Mouse (Mus musculus): ENCODE measurements around the gene Cdk19.
"Not testable (repeated sequence)": the region's sequence is repeated elsewhere in the genome, so short reads cannot be mapped to it uniquely, and the experiment has no call there.

Gene Cdk19

DNA sequence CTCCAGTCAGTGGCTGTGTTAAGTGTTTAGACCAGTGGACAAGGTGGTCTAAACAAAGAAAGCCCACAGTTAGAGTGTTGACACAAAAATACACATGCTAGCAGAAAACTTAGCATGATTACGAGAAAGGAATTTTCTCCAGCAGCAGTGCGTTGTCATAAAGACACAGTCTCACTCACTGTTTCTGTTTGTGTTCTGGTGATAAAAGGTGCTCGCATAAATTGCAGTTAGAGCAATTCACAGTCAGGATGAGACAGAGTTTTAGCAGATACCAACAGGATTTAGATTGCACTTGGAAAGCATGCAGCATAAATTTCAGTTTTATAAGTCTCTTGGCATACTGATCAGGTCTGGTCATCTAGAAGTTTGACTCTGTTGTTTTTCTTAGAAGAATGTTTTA, 59.5 kb downstream of the Cdk19 start:
- no peak for DNase-seq

DNA sequence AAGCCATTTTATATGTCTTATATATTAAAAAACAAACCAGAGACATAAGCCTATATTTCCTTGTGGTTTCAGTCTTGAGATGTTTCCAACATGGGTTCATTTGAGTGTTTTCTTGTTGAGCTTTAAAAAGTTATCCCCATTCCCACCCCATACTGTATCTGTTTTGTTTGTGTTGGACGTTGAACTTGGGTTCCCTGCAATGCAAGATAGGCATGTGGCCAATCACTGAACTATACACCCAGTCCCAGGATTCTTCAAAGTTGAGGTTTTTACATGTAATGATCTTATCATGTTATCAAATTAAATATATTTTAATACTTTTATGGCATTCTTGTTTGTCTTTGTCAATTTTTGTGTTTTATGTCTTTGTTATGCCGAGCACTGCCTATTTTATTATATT, 60.0 kb downstream of the Cdk19 start:
- DNase-seq: no peak

DNA sequence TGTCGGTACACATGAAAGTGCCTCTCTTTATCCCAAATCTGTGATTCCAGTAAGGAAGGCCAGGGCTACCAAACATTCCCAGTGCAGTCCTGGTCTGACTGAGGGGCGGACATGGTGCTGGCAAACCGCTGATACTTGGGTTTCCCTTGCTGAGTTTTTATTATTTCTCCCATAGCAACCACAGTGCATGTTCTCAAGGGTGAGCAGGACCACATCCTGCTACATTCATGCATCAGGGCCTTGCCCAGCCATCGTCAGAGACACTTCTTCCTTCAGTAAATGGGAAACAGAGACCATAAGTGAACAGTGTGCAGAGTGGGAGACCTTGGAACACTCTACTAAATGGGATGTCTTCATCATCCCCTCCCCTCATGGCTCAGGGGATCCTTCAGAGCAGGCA, 60.9 kb downstream of the Cdk19 start:
- DNase-seq: no peak

DNA sequence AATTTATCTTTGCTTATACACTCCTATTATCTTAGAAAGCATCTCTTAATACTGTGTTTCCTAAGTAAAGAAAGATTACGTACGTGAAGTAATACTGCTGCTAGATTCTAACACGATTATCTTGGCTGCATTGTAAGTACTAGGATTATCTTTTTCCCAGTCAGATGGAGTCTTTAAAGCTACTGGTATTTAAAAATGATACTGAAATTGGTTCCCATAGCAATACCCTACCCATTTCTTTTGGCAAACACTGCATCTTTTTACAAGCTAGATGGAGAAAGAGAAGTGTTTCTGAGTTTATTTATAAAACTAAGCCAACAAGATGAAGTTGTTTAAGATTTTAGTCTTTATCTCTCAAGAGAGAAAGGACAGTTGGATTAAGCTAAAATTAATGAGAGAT, 67.3 kb downstream of the Cdk19 start:
- no peak for DNase-seq

DNA sequence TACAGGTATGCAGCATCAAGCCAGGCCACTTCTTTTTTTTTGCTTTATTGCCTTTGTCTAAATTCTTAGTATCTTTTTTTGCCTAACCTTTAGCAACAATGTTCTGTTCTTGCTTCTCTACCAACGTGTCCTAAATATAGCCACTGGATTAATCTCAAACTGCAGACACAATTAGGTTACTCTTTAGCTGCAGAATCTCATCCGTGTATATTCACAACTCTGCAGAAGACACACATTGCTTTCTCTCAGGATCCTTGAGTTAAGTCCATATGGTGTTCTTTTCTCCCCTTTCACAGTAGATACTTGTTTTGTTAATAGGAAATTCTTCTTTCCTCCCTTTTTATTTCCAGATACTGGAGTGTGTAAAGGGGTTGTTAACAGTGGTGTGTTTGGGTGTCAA, 70.0 kb downstream of the Cdk19 start:
- no peak for DNase-seq

DNA sequence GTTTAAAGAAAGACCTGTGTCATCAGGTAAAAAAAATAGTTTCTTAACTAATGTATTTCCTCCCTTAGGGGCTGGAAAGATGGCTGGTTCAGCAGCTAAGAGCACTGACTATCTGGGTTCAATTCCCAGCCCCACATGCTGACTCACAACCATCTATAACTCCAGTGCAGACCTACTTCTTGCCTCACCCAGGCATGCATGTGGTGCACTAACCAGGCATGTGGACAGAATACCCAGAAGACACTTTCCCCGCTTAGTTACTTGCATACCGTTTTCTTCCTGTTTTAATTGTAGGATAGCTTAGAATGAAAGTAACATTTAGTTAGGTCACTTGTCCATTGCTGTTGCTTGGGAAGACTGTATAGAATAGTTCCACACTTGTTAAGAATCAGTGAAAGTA, 72.0 kb downstream of the Cdk19 start:
- DNase-seq: no peak

DNA sequence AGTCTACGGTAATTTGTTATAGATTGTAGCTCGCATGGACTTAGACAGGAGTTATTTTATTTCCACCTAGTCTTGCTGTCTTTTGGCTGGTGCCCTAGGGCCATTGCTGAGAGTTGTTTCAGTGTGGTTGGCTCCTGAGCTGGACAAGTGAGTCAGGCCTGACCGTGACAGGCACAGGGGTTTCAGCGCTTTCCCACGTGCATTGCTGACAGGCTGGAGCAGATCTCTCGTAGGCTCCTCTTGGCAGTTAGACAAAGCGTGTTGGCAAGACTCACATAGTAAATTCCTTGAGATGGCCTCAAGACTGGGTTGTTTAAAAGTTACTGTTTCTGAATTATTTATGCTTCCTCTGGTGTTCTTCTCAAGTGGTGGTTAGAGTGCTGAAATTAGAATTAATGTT, 77.6 kb downstream of the Cdk19 start:
- peak; percentile 40 for DNase-seq

DNA sequence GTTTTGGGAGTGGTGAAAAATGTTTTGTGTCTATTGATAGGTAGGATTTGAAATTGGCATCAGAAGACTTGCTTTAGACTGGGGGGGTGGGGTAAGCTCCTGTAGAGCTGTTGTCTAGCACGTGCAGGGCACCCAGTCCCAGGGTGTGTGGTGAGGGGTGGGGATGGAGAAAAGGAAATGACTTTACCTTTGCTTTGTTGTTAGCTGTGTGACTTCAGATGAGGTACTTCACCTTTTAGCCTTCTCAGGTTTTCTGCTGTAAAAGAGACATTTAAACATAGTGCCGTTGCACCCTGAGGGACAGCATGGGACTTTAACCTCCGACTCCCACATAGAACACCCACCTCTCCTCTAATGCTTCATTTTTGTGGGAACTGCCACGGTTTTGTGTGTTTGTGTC, 80.5 kb downstream of the Cdk19 start:
- DNase-seq: no peak

DNA sequence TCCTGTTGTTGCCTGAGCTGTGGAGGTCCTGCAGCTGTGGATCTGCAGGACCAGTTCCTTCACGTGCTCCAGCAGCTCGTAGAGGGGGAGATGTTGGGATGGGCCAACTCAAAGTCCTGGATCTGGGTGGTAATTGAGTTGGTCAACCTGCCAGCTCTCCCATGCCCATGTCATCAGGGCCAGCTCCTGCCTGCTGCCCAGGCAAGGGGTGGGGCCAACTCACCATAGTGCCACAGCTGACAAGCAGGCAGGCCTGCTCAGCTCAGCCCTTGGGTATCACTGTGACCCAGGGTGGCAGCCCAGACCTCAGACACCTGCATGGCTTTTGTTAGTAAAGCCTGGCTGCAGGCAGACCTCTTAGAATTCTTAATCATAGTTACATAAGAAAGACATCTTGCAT, 81.3 kb downstream of the Cdk19 start:
- DNase-seq: no peak

DNA sequence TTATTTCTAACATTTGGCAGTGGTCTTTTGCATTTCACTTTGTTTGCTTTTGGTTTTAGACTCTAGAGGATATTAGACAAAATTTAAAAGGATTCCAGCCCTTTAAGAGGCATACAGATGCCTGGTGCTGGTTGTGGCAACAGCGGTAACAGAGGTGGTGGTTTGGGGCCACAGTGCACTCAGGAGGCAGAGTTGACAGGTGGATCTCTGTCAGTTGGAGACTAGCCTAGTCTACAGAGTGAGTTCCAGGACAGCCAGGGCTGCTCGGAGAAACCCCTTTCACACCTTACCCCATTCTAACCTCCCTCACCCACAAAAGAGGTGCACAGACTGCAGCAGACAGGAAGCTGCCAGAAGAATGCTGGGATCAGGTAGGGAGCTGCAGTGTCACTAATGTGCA, 82.4 kb downstream of the Cdk19 start:
- DNase-seq: no peak

DNA sequence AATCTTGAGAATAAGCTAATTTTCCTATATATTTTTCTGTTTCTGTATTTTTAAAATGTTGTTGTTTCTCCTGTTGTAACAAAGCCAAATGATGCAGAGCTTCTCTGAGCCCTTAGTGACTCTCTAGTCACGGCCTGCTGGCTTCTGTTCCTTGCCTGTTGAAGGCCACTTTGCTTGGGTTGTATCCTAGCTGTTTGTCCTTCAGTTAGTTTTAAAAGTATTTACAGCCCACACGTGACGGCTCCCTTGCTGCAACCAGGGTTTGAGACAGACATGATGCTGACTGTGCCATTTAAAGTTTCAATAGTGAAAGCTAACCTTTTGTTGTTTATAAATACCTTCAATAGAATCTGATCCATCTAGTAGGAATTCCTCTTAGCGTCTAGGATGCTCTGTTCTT, 83.3 kb downstream of the Cdk19 start:
- no peak for DNase-seq

DNA sequence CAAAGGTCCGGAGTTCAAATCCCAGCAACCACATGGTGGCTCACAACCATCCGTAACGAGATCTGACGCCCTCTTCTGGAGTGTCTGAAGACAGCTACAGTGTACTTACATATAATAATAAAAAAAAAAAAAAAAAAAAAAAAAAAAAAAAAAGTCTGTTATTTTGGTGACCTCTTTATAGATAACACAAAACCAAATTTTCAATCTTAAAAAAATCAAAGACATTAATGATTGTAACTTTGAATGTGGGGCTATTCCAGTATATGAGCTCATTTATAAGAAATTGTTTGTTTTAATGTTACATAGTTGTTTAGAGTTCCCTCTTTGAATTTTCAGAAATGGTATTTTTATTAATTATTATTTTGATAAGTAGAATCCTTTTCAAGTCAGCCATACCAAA, 85.1 kb downstream of the Cdk19 start:
- DNase-seq: not testable (repeated sequence)

DNA sequence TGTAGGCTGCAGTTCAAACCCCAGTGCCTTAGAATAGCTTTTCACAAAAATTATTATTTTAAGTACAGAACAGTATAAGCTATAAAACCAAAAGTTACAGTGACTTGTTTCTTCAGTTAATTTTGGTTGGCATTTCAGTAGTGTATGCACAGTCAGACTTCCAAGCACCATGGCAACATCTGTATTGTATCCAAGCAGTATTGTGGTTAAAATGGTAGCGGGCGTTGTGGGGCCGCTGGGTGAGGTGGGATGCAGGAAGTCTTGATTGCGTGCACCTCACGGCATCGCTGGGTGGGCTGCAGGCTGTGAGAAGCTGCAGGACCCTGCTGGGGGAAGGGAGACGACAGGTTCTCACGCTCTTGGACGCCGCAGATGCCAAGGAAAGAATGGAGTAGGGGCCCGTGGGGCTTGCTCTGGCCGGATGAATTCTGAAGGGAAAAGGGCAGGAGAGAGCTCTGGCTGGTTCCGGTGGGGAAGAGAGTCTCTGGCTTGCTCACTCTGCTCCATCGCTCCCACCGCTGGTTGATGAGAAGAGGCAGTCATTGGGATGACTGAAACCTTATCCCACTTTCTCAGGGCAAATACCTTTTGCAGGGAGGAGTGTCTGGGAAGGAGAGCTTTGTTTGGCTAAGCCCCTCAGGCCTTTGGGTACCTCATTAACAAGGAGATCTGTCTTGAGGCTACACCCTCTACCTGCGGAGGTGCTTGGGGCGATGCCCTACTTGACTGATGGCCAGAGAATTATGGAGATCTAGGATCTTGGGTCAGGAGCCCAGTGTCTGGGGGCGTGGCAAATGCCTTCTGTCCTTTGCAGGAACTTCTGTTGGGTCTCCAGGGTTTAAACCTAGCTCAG, 86.1 kb downstream of the Cdk19 start:
- DNase-seq: no peak

DNA sequence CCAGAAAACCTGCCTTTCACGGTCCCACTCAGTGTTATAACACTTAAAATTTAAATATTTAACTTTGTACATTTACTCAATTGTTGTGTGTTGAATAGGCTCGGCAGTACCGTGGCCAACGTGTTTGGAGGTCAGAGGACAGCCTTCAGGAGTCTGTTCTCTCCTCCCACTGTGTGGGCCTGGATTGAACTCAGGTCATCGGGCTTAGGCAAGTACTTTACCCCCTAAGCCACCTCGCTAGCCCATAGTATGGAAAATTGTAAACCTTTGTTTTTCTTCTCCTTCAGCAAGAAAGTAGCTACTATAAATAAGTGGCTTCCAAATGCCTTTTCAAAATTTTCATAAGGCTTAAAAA, 86.7 kb downstream of the Cdk19 start:
- no peak for DNase-seq

DNA sequence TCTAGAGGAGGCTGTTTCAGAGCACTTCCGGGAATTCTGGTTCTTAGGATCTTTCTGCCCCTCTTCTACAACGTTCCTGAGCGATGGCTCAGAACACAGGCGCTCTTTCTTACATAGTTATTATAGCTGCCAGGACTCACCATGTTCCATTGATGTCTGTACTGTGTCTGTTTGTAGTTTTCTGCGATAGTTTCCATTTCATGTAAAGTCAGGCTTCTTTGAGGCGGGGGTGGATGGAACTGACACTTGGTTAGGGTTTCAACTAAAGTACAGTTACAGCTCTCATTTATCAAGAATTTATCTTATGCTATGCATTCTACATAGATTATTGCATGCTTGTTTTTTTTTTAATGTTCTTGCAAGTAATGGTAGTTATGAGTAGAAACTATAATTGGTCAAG, 89.3 kb downstream of the Cdk19 start:
- no peak for DNase-seq

DNA sequence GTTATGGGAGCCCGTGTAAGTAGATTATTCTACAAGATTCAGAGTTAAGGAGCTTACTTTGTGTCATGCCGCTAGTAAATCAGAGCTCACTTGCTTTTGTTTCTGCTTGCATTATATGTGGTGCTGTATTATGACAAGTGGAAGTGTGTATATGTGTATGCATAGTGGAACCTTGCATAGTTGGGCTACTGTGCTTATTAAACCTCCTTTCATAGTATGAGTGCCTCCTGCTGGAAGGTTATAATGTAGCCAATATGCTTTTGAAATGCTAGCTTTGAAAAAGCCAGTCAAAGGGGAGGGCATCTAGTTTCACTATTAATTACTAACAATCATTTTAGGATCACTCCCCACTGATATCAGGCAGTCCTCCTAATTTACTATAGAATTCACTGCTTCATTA, 89.7 kb downstream of the Cdk19 start:
- no peak for DNase-seq

DNA sequence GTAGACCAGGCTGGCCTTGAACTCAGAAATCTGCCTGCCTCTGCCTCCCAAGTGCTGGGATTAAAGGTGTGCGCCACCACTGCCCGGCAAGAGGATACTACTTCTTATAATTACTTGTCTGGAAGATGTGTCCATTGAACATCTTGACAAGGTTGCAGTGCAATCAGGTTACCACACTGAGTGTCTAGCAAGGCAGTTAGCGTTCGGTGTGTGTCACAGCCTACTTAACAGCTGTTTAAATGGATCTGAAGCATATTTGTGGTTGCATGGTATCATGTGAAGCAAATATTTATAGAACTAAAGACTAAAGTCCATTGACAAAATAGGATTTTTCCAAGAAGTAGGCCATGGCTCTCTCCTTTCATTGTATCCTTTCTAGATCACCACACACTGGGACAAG, 90.8 kb downstream of the Cdk19 start:
- DNase-seq: no peak

DNA sequence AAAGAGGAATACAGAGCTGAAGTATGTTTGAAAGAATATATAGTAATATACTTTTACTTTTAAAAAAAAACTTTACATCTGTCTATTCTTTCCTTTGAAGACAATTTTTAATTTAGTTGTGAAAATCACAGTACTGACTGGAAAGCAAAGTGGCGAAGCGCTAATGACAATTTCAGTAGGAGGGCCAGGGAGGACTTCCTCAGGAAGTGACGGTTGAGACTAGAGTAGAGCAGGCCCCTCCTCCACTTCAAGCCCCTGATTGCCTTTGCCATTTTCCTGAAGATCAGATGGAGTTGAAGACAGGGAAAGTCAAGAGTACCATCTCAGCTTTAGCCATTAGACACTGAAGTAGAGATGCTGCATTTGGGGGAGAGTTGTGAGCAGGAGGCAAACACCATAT, 92.6 kb downstream of the Cdk19 start:
- DNase-seq: no peak

DNA sequence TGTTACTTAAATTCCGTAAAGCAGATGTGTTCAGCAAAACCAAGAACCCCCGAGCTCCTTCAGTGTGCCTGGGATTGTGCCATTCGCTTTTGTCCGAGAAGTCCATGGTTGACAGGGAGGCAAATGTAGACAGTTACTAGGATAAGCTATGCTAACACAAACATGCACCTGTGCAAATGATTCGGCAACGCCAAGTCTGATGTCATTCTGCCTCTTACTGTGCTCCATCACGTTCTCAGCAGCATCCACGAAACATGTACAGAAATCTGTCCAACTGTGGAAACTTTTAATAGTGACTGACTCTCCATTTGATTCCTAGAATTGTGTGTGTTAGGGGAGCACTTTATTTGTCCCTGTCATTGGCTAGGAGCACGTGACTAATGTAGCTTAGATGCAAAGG, 93.0 kb downstream of the Cdk19 start:
- DNase-seq: no peak

DNA sequence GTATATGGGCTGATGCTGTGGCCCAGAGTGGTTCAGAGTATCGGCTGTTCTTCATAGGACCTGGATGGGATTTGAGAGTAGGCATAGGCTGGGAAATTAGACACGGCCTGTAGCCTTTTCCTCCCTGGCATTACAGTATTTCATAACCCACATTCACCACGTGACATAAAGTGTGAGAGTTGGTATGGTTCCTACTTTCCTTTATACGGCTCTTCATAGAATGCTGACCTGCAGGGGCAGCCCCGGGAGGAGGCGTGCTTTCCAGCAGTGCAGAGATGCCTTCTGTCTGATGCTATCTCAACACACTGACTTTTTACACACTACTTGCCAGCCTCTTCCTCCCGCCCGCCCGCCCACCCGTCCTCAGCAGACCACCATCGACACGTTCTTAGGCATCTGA, 96.0 kb downstream of the Cdk19 start:
- no peak for DNase-seq

DNA sequence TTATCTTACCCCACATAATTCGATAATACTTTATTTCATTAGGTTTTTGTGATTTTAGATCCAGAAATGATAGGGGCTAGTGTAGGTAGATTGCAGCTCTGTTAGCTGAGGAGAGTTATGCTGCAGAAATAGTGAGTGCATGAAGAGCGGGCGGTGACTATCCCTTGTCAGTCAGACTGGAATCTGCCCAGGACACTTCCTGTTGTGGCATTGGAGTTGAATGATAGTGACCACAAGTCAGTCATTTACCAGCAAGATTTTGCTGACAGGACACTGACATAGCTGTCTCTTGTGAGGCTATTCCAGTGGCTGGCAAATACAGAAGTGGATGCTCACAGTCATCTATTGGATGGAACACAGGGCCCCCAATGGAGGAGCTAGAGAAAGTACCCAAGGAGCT, 97.8 kb downstream of the Cdk19 start:
- DNase-seq: no peak

DNA sequence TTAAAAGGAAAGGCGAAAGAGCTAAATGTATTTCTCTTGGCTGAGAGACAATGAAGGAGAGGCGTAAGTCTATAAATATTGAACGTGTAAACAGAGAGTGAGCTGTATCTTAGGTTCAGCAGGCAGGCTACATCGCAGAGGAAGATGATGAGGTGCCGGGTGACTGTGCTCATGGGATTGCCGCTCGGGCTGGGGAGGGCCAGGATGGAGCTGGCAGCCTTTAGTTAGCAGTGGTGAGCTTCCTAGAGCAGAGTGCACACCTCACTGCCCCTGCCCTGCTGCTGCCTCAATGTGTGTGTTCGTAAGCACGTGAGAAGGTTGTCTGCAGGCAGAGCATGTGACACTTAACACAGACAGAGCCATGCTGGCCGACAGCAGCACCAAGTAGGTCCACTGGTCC, 101.4 kb downstream of the Cdk19 start:
- no peak for DNase-seq

DNA sequence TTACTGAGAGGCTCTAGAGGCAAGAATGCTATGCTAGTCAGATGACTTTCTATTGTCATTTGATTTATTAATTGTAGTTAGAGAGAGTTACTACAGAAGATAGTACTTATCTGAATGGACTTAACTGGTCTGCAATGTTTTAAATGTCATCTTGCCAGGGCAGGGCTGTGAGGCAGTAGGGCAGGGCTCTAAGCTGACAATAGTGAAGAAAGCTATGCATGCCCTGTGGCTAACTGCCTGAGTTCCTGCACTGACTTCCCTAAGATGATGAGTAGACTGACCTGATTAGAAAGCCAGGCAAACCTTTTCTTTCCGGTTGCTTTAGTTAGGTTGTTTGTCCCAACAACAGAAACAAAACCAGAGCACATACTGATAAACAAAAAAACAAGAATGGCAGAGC, 102.7 kb downstream of the Cdk19 start:
- no peak for DNase-seq

DNA sequence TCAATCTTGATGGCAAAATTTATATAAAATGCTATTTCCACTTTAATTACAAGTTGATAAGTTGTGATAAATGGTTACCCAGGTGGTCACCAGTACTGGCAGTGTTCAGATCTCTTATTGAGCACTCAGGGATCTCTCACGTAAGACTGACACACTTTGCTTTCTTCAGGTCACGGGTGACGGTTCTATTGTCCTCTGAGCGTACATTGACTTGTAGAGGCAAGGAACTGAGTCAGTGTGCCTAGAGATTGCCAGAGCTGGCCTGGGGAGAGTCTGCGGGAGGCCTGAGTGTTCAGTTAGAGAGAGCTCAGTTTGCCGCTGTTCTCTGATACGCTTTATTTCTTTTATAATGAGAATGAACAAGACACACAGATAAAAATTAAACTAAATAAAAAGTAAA, 104.0 kb downstream of the Cdk19 start:
- DNase-seq: no peak

DNA sequence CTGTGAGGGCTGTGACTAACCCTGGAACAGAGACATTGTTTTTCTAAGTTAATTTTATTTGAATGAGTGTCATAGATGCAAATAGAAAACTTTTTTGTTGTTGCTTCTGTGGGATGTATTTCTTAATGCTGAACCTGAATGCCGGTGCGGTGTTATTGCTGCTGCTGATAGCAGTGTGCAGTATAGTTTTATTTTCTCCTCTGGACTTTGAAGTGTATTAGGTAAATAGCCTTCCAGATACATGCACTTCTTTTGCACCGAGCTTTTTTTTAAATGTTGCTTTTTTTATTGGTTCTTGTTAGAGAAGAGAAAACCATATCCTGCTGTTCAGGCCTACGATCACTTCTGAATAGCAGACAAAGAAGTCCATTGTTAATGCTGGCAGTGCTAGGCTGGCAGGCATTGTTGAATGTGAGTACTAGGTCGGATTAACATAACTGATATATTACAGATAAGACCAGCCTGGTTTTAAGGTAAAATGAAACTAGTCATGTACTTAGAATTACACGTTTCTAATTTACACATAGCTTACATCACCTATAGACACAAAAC, 104.5 kb downstream of the Cdk19 start:
- DNase-seq: no peak

All from kidney, postnatal 10 days (tissue).